Mouse (Mus musculus) Patski (cell line): Measurements from ENCODE around the gene Necab3. TPM values are rescaled to one million over a fixed set of nuclear protein-coding genes. Genes with fewer than 3 reads are reported as not detected.

ENCODE experiments used
- ATAC-seq: fragments of 100-300 bp; one replicate; pipeline ENCODE4 v1.8.0; 2021
- CTCF ChIA-PET: fragments of 350-600 bp; sonication (Branson Sonifier 250); formaldehyde crosslinking; loops from one replicate; lab custom pipeline; 2022; ENCODE audit warnings: inconsistent platforms; lab: Charles Lee
- POLR2A ChIA-PET: fragments of 350-600 bp; sonication (Branson Sonifier 250); formaldehyde crosslinking; loops from one replicate; lab custom pipeline; 2022; ENCODE audit warnings: antibody characterized with exemption, inconsistent platforms; lab: Charles Lee
- DNase-seq: peaks from one replicate; pipeline ENCODE4 v3.0.0-alpha.2; 2011; ENCODE audit warnings: low read depth, low spot score
- H3K27me3 ChIP-seq: fragments of 371-371 bp; one replicate; pipeline ENCODE4 v1.5.1; 2021
- CTCF ChIP-seq: fragments of 100-300 bp; IDR thresholded peaks from one replicate; pipeline ENCODE4 v1.5.1; 2021
- in situ Hi-C: fragments of 300-500 bp; cut with MboI; formaldehyde crosslinking; loops from 3 replicates; pipeline ENCODE4 v1.11.1; 2018; ENCODE audit warnings: low pct_unique_long_range_greater_than_20kb, mixed read lengths
- polyA plus RNA-seq: library from polyadenylated mRNA; unstranded; gene quantifications from one replicate; pipeline ENCODE4 v1.2.3, GENCODE M21; 2021

Necab3 gene
- polyA plus RNA-seq, 1 experiment from 2014 or later: 0.65 TPM

DNA sequence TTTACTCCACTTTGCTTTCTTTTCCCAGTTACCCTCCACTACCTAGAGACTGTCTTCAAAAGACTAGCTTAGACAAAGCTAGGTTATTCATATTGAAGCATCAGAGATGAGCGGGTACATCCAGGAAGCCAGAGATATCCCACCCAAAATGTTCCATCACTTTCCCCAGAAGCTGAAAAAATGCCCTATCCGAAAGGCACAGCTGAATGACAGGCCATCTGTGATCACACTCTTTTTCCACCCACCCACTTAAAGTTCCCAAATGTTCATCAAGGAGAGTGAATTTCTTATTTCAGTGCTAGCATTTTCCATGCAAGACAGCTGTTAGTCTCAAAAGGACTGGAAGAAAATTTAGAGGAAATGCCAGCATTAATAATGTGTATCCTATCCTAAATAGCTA lies 33.4 kb downstream of the Necab3 start:
- ChIA-PET CTCF (interaction anchor here (1.5 kb wide), 1 partner anchor 14 kb away, joined by 5 read pairs; no protein-coding TSS in a partner anchor), POLR2A (no interaction called here)
- ATAC-seq: no peak
- no peak for TF ChIP-seq CTCF
- H3K27me3 ChIP-seq: no peaks in the 10 kb centered on the region
- DNase-seq: no peak
- in situ Hi-C loops: no loop called here

DNA sequence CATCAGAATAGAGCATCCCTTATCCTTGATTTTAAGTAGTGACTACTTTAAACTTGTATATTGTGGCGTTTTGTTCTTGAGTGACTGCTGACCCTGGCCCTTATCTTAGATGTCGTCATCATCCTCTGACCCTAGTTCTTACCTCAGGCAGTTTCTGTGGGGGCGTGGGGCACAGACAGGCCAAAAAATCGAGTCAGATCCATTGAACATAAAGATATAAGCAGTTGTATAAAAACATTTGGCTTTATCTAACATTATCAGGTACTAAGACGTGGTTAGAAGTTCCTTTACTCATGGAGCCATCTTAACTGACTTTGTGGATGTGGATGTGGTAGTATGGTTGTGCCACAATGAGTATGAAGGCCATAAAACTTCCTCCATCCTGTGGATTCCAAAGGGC lies 36.4 kb downstream of the Necab3 start:
- ChIA-PET POLR2A (no interaction called here), CTCF (no interaction called here)
- no peaks in the 10 kb centered on the region for H3K27me3 ChIP-seq
- ATAC-seq (no peak), DNase-seq (no peak)
- in situ Hi-C loops: no loop called here
- TF ChIP-seq CTCF: no peak

DNA sequence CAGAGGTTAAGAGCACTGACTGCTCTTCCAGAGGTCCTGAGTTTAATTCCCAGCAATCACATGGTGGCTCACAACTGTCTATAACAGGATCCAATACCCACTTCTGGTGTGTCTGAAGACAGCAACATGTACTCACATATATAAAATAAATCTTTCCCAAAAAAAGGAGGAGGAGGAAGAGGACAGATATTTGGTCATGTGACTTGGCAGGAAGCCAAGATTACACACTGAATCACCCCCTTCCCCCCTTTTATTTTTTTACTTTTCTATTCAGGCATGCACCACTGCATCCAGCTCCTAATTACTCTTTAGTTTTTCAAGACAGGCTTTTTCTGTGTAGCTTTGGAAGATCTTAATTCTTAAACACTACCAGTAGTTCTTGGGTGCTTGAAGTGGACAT lies 37.2 kb downstream of the Necab3 start:
- DNase-seq: no peak
- TF ChIP-seq CTCF: no peak
- CTCF ChIA-PET: no interaction called here
- no peak for ATAC-seq
- in situ Hi-C loops: no loop called here
- POLR2A ChIA-PET: no interaction called here
- no peaks in the 10 kb centered on the region for H3K27me3 ChIP-seq

DNA sequence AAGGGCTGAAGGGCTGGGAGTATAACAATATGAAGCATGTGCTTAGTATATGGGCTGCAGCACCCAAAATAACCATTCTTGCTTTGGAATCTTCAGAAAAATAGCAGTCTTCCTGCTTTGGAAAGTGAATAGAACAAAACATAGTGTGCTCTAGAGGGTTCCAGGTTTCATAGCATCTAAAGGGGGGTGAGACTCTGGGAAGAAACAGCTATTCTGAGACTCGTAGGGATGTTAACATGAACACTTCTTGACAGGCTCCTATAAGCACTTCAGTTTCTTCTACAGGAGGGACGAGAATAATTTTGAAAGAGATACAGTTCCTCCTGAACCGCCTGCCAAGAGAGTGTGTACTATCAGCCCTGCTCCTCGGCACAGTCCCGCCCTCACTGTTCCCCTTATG lies 41.3 kb downstream of the Necab3 start:
- no peaks in the 10 kb centered on the region for H3K27me3 ChIP-seq
- no peak for ATAC-seq
- in situ Hi-C loops: no loop called here
- ChIA-PET POLR2A (interaction anchor here (1.6 kb wide), 1 partner anchor 82 kb away, joined by 3 read pairs; no protein-coding TSS in a partner anchor), CTCF (no interaction called here)
- TF ChIP-seq CTCF: no peak
- DNase-seq: no peak

DNA sequence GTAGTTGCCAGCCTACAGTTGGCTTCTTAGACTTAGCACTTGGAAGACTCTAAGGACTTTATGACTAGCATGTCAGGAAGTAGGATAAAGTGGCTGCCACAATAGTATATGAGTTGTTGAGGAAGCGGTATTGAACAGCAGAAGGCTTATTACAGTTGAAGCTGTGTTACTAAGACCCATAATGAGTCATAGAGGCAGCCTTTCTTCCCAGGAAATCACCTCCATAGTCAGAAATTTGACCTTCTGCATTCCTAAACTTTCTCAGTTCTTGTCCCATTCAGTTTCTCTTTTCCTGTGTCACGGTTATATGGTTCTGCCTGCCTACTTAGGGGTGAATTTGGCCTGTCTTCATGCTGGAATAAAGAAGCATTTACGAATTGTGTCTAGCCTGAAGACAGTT lies 41.7 kb downstream of the Necab3 start:
- CTCF ChIA-PET: interaction anchor here (1.2 kb wide), 1 partner anchor 9 kb away, joined by 4 read pairs; no protein-coding TSS in a partner anchor
- POLR2A ChIA-PET: interaction anchor here (1.6 kb wide), 1 partner anchor 81 kb away, joined by 3 read pairs; no protein-coding TSS in a partner anchor
- no peak for TF ChIP-seq CTCF
- in situ Hi-C loops: no loop called here
- DNase-seq: no peak
- peak; percentile 69 for ATAC-seq
- H3K27me3 ChIP-seq: no peaks in the 10 kb centered on the region

DNA sequence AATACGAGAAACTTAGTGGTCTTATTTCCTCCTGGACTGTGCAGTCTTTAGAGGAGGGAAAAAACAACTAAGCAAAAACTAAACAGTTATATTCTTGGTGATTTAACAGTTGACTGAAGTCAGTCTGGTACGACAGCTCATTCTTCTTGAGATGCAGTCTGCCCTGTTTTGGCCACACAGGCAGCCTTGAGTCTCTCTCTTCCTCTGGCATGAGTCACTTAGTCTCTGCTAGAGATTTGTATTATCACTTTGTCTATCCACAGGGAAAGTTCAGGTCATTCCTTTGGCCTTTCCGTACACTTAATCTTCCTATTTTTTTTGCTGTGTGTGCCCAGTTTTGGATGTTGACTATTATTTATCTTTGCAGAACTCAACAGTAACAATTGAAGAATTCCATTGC lies 48.5 kb downstream of the Necab3 start:
- DNase-seq: no peak
- ATAC-seq: no peak
- CTCF ChIA-PET: interaction anchor here (0.9 to 1.8 kb wide), 2 partner anchors 17 to 44 kb away, joined by 3 to 5 read pairs; no protein-coding TSS in a partner anchor
- TF ChIP-seq CTCF: no peak
- POLR2A ChIA-PET: no interaction called here
- in situ Hi-C loops: no loop called here
- H3K27me3 ChIP-seq: no peaks in the 10 kb centered on the region

DNA sequence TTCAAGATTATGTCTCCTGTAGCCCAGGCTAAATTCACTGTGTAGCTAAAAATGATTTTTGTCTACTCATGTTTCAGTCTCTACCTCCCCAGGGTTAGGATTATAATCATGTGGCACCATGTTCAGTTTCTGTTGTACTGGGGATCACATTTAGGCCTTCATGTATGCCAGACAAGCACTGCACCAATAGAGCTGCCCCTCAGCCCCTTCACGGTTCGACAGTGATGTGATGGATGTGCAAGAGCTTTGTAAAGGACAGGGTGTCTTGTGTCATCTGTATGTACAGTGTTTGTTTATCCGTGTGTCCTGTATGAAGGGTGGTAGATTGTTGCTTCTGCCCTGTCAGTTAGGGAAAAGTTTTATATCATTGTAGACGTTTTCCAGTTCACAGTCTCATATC lies 50.2 kb downstream of the Necab3 start:
- ChIA-PET POLR2A (interaction anchor here (0.6 kb wide), 1 partner anchor 11 kb away, joined by 3 read pairs; no protein-coding TSS in a partner anchor), CTCF (interaction anchor here (0.9 to 1.9 kb wide), 6 partner anchors 8 to 68 kb away, joined by 3 to 6 read pairs (median 4); no protein-coding TSS in a partner anchor)
- no peak for TF ChIP-seq CTCF
- ATAC-seq (no peak), DNase-seq (no peak)
- H3K27me3 ChIP-seq: no peaks in the 10 kb centered on the region
- in situ Hi-C loops: no loop called here

DNA sequence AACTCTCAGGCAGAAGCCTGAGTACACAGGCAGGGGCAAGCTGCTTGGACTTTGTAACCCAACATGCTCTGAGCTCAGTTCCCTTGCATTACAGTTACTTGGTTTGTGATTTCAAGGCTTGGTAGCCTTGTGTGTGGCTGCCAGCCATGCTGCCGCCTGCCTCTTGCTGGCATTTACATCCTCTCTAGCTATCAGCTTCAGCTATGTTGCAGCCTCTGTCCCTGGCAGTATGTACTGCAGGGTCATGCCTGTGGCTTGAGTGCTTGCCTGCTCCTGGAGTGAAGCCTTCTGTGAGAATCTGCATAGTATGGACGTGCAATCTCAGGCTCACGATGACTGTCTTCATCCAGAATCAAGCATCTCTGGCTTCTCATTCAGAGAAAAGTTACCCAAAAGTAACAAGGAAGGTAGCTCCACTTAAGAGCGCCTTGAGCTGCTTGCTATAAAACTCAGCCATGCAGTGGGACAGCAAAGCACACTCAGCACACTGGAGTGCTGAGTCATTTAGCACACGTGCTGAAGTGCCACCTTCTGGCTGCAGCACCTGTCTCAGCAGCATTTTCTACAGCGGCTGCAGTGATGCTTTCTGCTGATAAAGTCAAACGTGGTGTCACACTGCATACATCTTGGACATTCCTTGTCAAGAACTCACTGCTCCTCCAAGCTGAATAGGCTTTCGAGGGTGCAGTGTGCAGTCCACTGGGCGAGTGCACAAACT lies 51.0 kb downstream of the Necab3 start:
- no peaks in the 10 kb centered on the region for H3K27me3 ChIP-seq
- ChIA-PET CTCF (interaction anchor here (0.8 to 1.9 kb wide), 10 partner anchors 9 to 92 kb away, joined by 3 to 6 read pairs (median 4); partner anchors contain the start of gene Cbfa2t2), POLR2A (no interaction called here)
- TF ChIP-seq CTCF: peak; percentile 47
- no peak for ATAC-seq
- in situ Hi-C loops: no loop called here
- DNase-seq: no peak

DNA sequence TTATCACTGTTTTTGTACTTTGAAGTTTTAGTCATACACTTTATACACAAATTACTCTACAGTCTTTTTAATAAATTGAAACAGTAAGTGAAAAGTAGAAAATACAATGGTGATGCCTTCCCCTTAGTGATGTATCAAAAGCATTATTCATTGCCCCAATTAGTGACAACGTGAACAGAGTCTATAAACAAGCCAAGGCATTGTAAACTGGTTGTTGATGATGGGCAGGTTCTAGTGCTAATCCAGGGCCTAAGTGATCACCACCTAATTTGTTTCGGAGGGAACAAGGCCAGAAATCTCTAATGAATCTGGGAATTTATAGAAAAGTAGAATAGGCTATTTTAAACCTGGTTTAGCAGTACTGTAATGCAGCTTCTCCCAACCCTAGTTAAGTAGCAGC lies 51.6 kb downstream of the Necab3 start:
- ChIA-PET CTCF (interaction anchor here (1.1 to 1.9 kb wide), 7 partner anchors 14 to 91 kb away, joined by 3 to 6 read pairs (median 3); partner anchors contain the start of gene Cbfa2t2), POLR2A (interaction anchor here (0.7 kb wide), 1 partner anchor 21 kb away, joined by 3 read pairs; no protein-coding TSS in a partner anchor)
- no peak for TF ChIP-seq CTCF
- in situ Hi-C loops: no loop called here
- DNase-seq: no peak
- ATAC-seq: no peak
- H3K27me3 ChIP-seq: no peaks in the 10 kb centered on the region

DNA sequence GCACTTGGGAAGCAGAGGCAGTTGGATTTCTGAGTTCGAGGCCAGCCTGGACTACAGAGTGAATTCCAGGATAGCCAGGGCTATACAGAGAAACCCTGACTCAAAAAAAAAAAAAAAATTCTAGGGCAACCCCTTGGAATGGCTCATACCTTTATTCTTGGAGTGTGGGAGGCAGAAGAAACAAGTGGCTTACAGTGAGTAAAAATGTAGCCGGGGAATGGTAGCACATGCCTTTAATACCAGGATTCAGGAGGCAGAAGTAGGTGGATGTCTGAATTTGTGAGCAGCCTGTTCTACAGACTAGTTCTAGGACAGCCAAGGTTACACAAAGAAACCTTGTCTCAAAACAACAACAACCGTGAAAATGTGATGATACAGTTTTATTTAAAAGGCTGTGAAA lies 57.9 kb downstream of the Necab3 start:
- ChIA-PET POLR2A (no interaction called here), CTCF (interaction anchor here (1.1 kb wide), 1 partner anchor 61 kb away, joined by 4 read pairs; no protein-coding TSS in a partner anchor)
- DNase-seq (no peak), ATAC-seq (no peak)
- TF ChIP-seq CTCF: no peak
- in situ Hi-C loops: no loop called here
- H3K27me3 ChIP-seq: no peaks in the 10 kb centered on the region

DNA sequence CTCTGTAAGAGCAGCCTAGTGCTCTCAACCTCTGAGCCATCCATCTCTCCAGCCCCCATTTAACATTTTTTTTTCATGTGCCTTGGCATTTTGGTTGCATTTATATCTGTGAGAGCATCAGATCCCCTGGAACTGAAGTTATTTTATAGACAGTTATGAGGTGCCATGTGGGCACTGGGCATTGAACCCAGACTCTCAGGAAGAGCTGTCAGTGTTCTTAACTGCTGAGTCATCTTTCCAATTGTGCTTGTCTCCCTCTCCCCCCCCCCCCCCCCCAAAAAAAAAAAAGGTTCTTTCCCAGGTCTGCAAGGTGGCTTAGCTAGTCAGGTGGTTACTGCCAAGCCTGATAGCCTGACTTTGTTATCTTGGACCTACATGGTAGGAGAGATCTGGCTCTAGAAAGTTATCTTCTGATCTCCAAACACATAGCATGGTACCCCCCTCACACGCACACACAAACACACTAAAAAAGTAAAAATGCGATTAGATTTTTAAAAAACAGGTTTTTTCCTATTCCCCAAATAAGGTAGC lies 58.9 kb downstream of the Necab3 start:
- in situ Hi-C loops: no loop called here
- no peak for DNase-seq
- no peak for ATAC-seq
- no peaks in the 10 kb centered on the region for H3K27me3 ChIP-seq
- TF ChIP-seq CTCF: no peak
- ChIA-PET POLR2A (interaction anchor here (0.6 to 0.8 kb wide), 2 partner anchors 38 to 162 kb away, joined by 4 read pairs; no protein-coding TSS in a partner anchor), CTCF (interaction anchor here (0.9 kb wide), 1 partner anchor 14 kb away, joined by 3 read pairs; no protein-coding TSS in a partner anchor)
